Mouse (Mus musculus): ENCODE data around the gene Kin. TPM values are rescaled to one million over a fixed set of nuclear protein-coding genes. Genes with fewer than 3 reads are reported as not detected.

Kin gene
- 36.7 and 39.5 TPM in 2 replicates for polyA plus RNA-seq (2014; fragmentation: Nextera tagmentation; extraction: Ambion mirVana)

DNA sequence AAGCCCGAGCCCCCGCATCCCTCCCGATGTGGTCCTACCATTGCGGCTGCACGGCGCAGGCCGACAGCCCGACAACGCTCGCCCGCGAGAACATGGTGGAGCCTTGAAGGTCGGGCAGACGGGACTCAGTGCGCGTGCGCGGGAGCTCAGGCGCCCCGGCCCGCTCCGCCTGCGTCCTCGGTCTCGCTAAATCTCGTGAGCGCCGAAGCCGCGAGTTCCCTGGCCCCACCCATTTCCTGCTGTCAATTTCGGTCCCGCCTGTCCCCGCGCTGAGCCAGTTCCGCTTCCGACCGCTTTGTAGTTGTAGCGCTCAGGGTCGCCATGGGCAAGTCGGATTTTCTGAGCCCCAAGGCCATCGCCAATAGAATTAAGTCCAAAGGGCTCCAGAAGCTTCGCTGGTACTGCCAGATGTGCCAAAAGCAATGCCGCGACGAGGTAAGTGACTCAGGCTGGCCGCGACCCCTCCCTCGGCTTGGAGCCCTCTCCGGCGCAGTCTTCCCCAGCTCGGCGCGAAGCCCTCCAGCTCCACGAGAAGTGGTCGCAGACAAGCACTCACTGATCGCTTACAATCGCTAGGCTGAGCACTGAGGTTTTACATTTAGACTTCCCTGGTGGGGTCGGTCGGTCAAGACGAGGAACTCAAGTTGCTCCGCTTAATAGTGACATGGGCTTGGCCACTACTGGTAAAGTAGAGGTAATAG is at the start of gene Kin, which contains the start of gene Atp5c1:
TSS of gene Kin (plus strand) at position 284 of the 701 bp plus-strand sequence.
TSS of gene Atp5c1 (minus strand) at position 201 of the 701 bp plus-strand sequence.
- Histone ChIP-seq H3K9ac (ENCODE audit: low read length) (peak within 1 kb of the TSS; percentile 98), H3K9me3 (replicated peaks; ENCODE audit: control insufficient read depth, low read length) (no peaks in the 10 kb centered on the region), H3K27me3 (replicated peaks; ENCODE audit: control insufficient read depth, insufficient read depth, low read length) (no peaks in the 10 kb centered on the region), H3K27ac (ENCODE audit: low read depth, low read length) (peak within 1 kb of the TSS; percentile 88), H3K36me3 (ENCODE audit: control insufficient read depth, insufficient read depth, low read length) (no peaks in the 10 kb centered on the region; the same call in 1 of the 2 replicates), H3K4me1 (ENCODE audit: control insufficient read depth, insufficient read depth, low read length) (peaks cover 18% of the 10 kb centered on the region), H3K4me2 (ENCODE audit: low read length) (peak within 1 kb of the TSS; percentile 78), H3K4me3 (ENCODE audit: low read depth, low read length) (peak within 1 kb of the TSS; percentile 95)
- DNase-seq (ENCODE audit: low spot score) = peak; percentile 99
- WGBS = under 1% methylated on average over 61 of the region's 61 CpGs
- ATAC-seq = peak; percentile 98

DNA sequence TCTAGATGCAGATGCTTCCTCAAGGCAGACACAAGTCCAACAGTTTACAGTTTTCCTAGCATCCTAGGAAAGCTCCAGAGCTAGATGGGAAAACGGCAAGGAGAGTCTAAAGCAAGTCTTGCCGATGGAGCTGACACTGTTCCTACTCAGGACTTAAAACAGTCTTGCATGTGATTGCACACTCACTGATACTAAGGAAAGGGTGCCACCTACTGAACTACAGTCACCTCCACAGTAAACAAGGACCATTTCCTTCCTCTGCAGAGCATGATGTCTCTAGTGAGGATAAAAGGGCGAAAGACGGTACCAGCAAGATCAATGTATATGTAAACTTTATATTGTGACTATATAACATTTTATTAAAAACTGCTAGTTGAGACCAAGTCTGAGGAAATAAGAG is 46.7 kb upstream of the Kin start:
- DNase-seq (ENCODE audit: low spot score) = no peak
- no peaks in the 10 kb centered on the region for H3K27me3 ChIP-seq (replicated peaks; ENCODE audit: control insufficient read depth, insufficient read depth, low read length)
- no peak for ATAC-seq
- H3K4me1 ChIP-seq (ENCODE audit: control insufficient read depth, insufficient read depth, low read length) = no peaks in the 10 kb centered on the region
- H3K27ac ChIP-seq (ENCODE audit: low read depth, low read length) = no peak overlapping the region
- H3K4me3 ChIP-seq (ENCODE audit: low read depth, low read length) = no peak overlapping the region
- 69% methylated on average over 4 of the region's 4 CpGs for WGBS
- no peaks in the 10 kb centered on the region for H3K36me3 ChIP-seq (ENCODE audit: control insufficient read depth, insufficient read depth, low read length)
- no peak overlapping the region for H3K9ac ChIP-seq (ENCODE audit: low read length)
- no peaks in the 10 kb centered on the region for H3K9me3 ChIP-seq (replicated peaks; ENCODE audit: control insufficient read depth, low read length)
- H3K4me2 ChIP-seq (ENCODE audit: low read length) = no peak overlapping the region

DNA sequence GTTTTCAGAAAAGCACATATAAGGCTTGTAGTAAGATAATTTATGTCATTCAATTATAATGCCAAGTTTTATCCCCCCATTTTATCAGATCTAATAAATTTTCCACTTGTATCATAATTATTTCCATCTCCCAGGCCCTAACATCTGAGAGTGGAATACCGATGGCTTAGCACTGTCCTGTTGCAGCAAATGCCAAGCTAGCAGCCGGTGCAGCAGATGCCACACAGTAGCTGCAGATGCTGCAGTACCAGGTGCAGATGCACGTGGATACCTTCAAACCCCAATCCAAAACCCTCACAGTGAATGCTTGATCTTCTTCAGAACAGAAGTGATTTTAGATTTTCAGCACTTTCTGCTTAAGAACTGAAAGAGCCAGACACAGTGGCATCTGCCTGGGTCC is 45.4 kb upstream of the Kin start:
- H3K9ac ChIP-seq (ENCODE audit: low read length) = no peak overlapping the region
- no peak overlapping the region for H3K4me3 ChIP-seq (ENCODE audit: low read depth, low read length)
- H3K4me1 ChIP-seq (ENCODE audit: control insufficient read depth, insufficient read depth, low read length) = no peaks in the 10 kb centered on the region
- peaks cover 4% of the 10 kb centered on the region for H3K36me3 ChIP-seq (ENCODE audit: control insufficient read depth, insufficient read depth, low read length)
- no peak overlapping the region for H3K27ac ChIP-seq (ENCODE audit: low read depth, low read length)
- WGBS = 86% methylated on average over 3 of the region's 3 CpGs
- H3K27me3 ChIP-seq (replicated peaks; ENCODE audit: control insufficient read depth, insufficient read depth, low read length) = no peaks in the 10 kb centered on the region
- no peak for ATAC-seq
- no peak overlapping the region for H3K4me2 ChIP-seq (ENCODE audit: low read length)
- no peak for DNase-seq (ENCODE audit: low spot score)
- H3K9me3 ChIP-seq (replicated peaks; ENCODE audit: control insufficient read depth, low read length) = no peaks in the 10 kb centered on the region

DNA sequence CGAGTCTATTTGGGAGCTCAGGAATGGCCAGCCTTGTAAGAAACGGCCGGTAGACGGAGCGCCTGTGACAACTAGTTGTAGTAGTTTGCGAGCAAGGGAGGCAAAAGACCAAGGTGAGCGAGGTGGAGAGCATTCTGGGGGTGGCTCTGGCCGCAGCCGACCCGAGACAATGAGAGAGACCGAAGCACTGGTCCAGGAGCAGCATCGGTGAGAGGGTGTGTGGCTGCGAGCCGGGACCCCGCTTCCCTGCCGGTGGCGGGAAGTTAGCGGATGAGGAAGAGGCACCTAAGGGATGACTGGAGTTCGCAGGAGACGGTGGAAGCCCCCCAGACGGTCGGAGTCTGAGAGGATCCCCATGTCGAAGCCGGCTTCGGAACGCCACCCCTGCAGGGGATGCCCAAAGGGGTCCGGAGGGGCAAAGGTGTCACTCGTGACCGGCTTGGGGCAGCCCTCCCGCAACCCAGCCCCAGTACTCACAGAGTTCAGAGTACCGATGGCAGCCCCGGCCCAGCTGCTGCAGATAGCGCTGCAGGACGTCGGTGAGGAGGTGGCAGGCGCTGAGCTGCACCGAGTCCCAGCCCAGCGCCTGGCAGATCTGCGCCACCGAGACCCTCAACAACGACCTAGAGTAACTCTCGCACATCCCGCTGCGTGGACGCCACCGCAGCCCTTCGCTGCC is 32.5 kb upstream of the Kin start:
- DNase-seq (ENCODE audit: low spot score) (peak; percentile 54), ATAC-seq (peak; percentile 75)
- no peaks in the 10 kb centered on the region for H3K9me3 ChIP-seq (replicated peaks; ENCODE audit: control insufficient read depth, low read length)
- H3K4me3 ChIP-seq (ENCODE audit: low read depth, low read length) = peak overlapping the region; percentile 91
- WGBS = under 1% methylated on average over 46 of the region's 47 CpGs
- peaks cover 10% of the 10 kb centered on the region for H3K4me1 ChIP-seq (ENCODE audit: control insufficient read depth, insufficient read depth, low read length)
- H3K9ac ChIP-seq (ENCODE audit: low read length) = peak overlapping the region; percentile 81
- H3K27me3 ChIP-seq (replicated peaks; ENCODE audit: control insufficient read depth, insufficient read depth, low read length) = no peaks in the 10 kb centered on the region
- peak overlapping the region; percentile 84 for H3K4me2 ChIP-seq (ENCODE audit: low read length)
- no peaks in the 10 kb centered on the region for H3K36me3 ChIP-seq (ENCODE audit: control insufficient read depth, insufficient read depth, low read length)
- H3K27ac ChIP-seq (ENCODE audit: low read depth, low read length) = peak overlapping the region; percentile 27; the same call in 1 of the 2 replicates

DNA sequence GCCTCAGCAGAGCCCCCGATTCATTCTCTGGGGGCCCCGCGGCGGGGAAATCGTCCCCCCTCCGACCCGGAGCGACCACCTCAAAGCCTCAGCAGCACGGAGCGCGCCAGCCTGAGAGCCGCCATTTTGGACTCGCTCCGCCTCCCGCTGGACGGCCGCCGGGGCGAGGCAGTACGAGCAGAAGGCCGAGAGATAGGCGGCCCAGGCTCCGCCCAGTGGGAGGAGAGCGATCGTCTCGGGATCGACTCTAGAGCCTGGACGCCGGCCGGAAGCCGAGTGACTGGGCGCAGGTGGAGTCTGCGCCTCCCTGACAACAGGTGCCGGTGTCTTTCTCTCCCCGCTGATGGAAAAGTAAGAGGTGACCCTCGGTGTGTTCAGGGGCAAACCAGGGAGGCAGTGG is 31.9 kb upstream of the Kin start, which contains the start of gene Taf3:
TSS of gene Taf3 (minus strand) at position 136 of the 400 bp plus-strand sequence.
- Histone ChIP-seq H3K9ac (ENCODE audit: low read length) (peak within 1 kb of the TSS; percentile 81), H3K4me2 (ENCODE audit: low read length) (peak within 1 kb of the TSS; percentile 84), H3K9me3 (replicated peaks; ENCODE audit: control insufficient read depth, low read length) (no peaks in the 10 kb centered on the region), H3K4me1 (ENCODE audit: control insufficient read depth, insufficient read depth, low read length) (peaks cover 10% of the 10 kb centered on the region), H3K36me3 (ENCODE audit: control insufficient read depth, insufficient read depth, low read length) (no peaks in the 10 kb centered on the region), H3K27me3 (replicated peaks; ENCODE audit: control insufficient read depth, insufficient read depth, low read length) (no peaks in the 10 kb centered on the region), H3K27ac (ENCODE audit: low read depth, low read length) (peak within 1 kb of the TSS; percentile 27; the same call in 1 of the 2 replicates), H3K4me3 (ENCODE audit: low read depth, low read length) (peak within 1 kb of the TSS; percentile 91)
- DNase-seq (ENCODE audit: low spot score) (peak; percentile 97), ATAC-seq (peak; percentile 95)
- WGBS = under 1% methylated on average over 36 of the region's 36 CpGs

DNA sequence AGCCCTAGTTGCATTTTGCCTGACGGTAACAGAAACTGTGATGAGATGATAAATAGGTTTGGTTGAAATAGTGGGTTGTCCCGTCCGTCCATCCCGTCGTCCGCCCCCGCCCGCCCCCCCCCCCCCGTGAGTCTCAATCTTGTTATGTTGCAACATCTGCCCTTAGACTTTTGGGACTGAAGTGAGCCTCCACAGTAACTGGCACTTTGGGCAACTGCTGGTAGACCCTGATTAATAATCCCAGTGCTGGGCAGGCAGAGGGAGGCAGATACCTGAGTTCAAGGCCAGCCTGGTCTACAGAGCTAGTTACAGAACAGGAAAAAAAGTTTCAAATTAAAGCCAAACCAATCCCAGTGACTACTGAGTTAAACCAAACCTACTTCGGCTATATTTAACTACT is 30.9 kb upstream of the Kin start:
- Histone ChIP-seq H3K27ac (ENCODE audit: low read depth, low read length) (no peak overlapping the region), H3K36me3 (ENCODE audit: control insufficient read depth, insufficient read depth, low read length) (peaks cover 7% of the 10 kb centered on the region), H3K27me3 (replicated peaks; ENCODE audit: control insufficient read depth, insufficient read depth, low read length) (no peaks in the 10 kb centered on the region), H3K4me3 (ENCODE audit: low read depth, low read length) (peak overlapping the region; percentile 91), H3K9ac (ENCODE audit: low read length) (peak overlapping the region; percentile 49), H3K4me1 (ENCODE audit: control insufficient read depth, insufficient read depth, low read length) (peaks cover 10% of the 10 kb centered on the region), H3K9me3 (replicated peaks; ENCODE audit: control insufficient read depth, low read length) (no peaks in the 10 kb centered on the region), H3K4me2 (ENCODE audit: low read length) (peak overlapping the region; percentile 66)
- ATAC-seq (no peak), DNase-seq (ENCODE audit: low spot score) (no peak)
- WGBS = 18% methylated on average over 10 of the region's 10 CpGs

DNA sequence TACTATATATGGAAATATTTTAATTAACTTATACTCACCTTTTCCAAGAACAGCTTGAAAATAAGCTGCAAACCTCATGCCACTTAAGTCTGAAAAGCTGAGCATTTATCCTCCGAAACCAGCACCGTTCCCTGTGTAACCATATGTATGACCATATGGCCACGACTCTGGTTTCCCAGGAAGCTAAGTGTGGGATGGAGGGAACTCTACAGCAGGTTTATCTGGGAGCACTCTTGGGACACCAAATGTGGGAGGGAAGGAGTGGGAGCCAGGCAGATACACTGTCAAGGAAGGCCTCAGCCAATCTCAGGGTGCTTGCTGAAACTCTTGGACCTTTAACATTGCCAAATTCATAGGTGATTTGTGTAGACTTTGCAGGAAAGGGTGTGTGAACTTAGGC is 29.5 kb upstream of the Kin start:
- H3K27ac ChIP-seq (ENCODE audit: low read depth, low read length) = no peak overlapping the region
- 78% methylated on average over 3 of the region's 3 CpGs for WGBS
- no peaks in the 10 kb centered on the region for H3K27me3 ChIP-seq (replicated peaks; ENCODE audit: control insufficient read depth, insufficient read depth, low read length)
- H3K4me2 ChIP-seq (ENCODE audit: low read length) = no peak overlapping the region
- no peak overlapping the region for H3K4me3 ChIP-seq (ENCODE audit: low read depth, low read length)
- H3K4me1 ChIP-seq (ENCODE audit: control insufficient read depth, insufficient read depth, low read length) = peaks cover 10% of the 10 kb centered on the region
- DNase-seq (ENCODE audit: low spot score) (peak; percentile 30), ATAC-seq (no peak)
- H3K9ac ChIP-seq (ENCODE audit: low read length) = no peak overlapping the region
- peaks cover 21% of the 10 kb centered on the region for H3K36me3 ChIP-seq (ENCODE audit: control insufficient read depth, insufficient read depth, low read length)
- H3K9me3 ChIP-seq (replicated peaks; ENCODE audit: control insufficient read depth, low read length) = no peaks in the 10 kb centered on the region

DNA sequence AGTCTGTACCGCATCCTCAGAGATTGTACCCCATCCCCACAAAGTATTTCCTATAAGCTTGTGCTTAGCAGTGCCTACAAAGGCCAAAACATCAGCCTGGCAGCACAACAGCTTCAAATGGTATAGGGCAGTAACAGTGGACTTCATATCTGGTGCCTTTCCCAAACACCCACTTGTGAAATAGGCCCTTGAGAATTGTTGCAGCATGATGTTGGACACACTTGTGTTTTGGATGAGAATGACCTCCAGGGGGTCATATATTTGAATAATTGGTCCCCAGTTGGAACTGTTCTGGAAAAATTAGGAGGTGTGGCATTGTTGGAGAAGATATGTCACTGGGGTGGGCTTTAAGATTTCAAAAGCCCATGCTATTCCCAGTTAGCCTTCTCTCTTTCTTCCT is 28.4 kb upstream of the Kin start:
- no peaks in the 10 kb centered on the region for H3K27me3 ChIP-seq (replicated peaks; ENCODE audit: control insufficient read depth, insufficient read depth, low read length)
- peaks cover 10% of the 10 kb centered on the region for H3K4me1 ChIP-seq (ENCODE audit: control insufficient read depth, insufficient read depth, low read length)
- no peak overlapping the region for H3K27ac ChIP-seq (ENCODE audit: low read depth, low read length)
- DNase-seq (ENCODE audit: low spot score) (no peak), ATAC-seq (no peak)
- no peak overlapping the region for H3K4me2 ChIP-seq (ENCODE audit: low read length)
- no peak overlapping the region for H3K9ac ChIP-seq (ENCODE audit: low read length)
- peaks cover 30% of the 10 kb centered on the region for H3K36me3 ChIP-seq (ENCODE audit: control insufficient read depth, insufficient read depth, low read length)
- no peak overlapping the region for H3K4me3 ChIP-seq (ENCODE audit: low read depth, low read length)
- 100% methylated on average over 1 of the region's 1 CpGs for WGBS
- H3K9me3 ChIP-seq (replicated peaks; ENCODE audit: control insufficient read depth, low read length) = no peaks in the 10 kb centered on the region

DNA sequence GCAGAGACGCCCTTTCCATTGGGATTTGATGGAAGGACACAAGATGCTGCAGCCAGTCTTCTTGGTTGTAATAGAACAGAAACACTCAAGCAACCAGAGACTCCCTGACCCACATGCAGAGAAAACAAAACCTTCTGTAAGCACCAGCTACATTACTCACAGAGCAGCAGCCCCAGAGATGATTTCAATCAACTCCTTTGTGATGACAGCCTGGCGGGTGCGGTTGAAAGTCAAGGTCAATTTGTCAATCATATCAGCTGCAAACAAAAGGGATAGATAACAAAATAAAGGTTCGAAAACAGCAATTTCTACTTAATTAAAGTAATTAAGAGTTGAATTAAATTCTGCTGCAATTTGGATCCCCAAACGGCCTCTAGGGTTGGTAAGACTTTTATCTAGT is 21.6 kb upstream of the Kin start:
- Histone ChIP-seq H3K4me1 (ENCODE audit: control insufficient read depth, insufficient read depth, low read length) (no peaks in the 10 kb centered on the region), H3K9ac (ENCODE audit: low read length) (no peak overlapping the region), H3K4me2 (ENCODE audit: low read length) (no peak overlapping the region), H3K4me3 (ENCODE audit: low read depth, low read length) (no peak overlapping the region), H3K36me3 (ENCODE audit: control insufficient read depth, insufficient read depth, low read length) (peaks cover 89% of the 10 kb centered on the region), H3K27ac (ENCODE audit: low read depth, low read length) (no peak overlapping the region), H3K9me3 (replicated peaks; ENCODE audit: control insufficient read depth, low read length) (no peaks in the 10 kb centered on the region), H3K27me3 (replicated peaks; ENCODE audit: control insufficient read depth, insufficient read depth, low read length) (no peaks in the 10 kb centered on the region)
- WGBS = 84% methylated on average over 5 of the region's 5 CpGs
- ATAC-seq (no peak), DNase-seq (ENCODE audit: low spot score) (no peak)
